Mouse (Mus musculus) urinary bladder, postnatal 25 days (tissue): ENCODE measurements around the gene Vmn1r169.
"Not testable (repeated sequence)": the region's sequence is repeated elsewhere in the genome, so short reads cannot be mapped to it uniquely, and the experiment has no call there.

Source experiments
- DNase-seq: peaks from one replicate; pipeline ENCODE4 v3.0.0; 2022; ENCODE audit warnings: low spot score

The Vmn1r169 gene

DNA sequence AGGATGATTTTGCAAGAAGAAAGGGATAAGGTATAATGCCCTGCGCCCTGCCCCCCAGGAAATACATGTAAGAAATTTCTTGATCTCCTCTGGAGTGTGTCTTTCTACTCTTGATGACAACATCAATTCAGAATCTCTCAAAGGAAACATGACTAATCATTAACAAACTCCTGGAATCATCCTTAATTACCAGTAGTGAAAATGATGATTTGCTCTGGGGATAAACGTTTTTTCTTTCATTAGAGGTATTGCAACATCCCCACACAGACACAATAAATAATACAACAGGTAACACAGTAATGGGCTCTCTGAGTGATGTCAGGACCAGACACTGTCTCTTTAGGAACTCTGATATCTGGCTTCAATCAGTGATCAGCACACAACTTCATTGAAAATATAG, at the start of gene Vmn1r169:
TSS of gene Vmn1r169 (plus strand) at position 301 of the 400 bp plus-strand sequence.
- DNase-seq = not testable (repeated sequence)

DNA sequence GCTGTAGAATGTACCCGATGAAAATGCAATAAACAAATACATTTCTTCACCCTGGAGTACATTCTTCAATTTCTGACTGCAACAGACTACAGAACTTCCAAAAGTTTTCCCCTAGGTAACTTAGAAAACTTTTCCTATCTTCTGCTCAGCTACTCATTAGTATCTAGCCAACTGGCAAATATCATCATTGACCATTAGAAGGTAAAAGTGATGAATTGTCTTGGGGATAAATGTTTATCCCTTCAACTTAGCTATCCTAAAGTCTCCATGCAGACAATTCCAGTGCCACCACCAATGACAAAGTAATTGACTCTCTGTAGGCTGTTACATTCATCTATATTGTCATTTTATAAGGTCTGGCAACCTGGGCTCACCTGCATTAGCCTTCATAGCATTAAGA, 35.9 kb upstream of the Vmn1r169 start, which contains the start of gene Vmn1r168:
TSS of gene Vmn1r168 (plus strand) at position 301 of the 400 bp plus-strand sequence.
- not testable (repeated sequence) for DNase-seq

DNA sequence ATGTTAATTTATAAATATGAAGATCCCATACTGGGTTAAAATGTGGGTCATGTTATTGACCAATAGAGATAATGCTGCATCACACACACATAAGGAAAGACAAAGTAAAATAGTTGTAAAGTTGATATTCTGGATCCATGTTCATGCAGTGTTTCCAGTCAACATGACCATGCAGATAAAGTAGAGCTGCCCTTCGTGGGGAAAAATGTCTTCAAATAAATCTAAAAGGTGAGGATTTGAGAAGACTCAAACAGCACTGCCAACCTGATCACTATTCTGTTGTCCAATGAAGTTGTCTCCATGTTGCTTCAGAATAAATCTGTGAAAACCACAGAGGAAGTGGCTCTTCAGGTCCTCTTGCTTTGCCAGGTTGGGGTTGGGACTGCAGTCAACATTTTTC, 30.5 kb downstream of the Vmn1r169 start, which contains the start of gene Vmn1r170:
TSS of gene Vmn1r170 (plus strand) at position 301 of the 400 bp plus-strand sequence.
- DNase-seq = not testable (repeated sequence)
